Mouse (Mus musculus): ENCODE measurements at regions not wholly inside any gene's neighbourhood (a gene's known extent, or its start where the extent isn't known, plus 50 kb on each side); places are given as distances from the start of the nearest gene placed in this dataset.

- peak; percentile 29 for DNase-seq (ENCODE audit: low read depth)
Measured at GRCm38 (mm10) chr1:127011901-127012300, 181.3 kb upstream of the Nckap5 start.

DNA sequence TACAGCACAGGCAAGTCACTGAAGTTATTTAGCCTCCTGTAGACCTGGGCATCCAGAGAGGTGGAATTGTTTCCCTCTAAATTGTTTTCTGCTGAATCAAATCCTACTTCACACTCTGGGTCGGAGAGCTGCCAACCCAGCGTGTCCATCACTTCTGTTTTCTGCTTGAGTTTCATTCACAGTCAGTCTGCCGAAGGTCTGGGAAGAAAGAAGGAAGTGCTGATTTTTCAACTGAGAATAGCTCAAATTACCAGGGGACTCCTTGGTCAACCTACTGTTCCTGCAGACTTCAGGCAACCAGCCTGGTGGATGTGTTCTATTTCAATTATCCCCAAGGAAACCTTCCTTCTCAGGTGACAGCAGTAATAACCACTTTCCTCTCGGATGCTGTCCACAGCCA is 179.1 kb upstream of the Nckap5 start:
- DNase-seq (ENCODE audit: low read depth): no peak

DNA sequence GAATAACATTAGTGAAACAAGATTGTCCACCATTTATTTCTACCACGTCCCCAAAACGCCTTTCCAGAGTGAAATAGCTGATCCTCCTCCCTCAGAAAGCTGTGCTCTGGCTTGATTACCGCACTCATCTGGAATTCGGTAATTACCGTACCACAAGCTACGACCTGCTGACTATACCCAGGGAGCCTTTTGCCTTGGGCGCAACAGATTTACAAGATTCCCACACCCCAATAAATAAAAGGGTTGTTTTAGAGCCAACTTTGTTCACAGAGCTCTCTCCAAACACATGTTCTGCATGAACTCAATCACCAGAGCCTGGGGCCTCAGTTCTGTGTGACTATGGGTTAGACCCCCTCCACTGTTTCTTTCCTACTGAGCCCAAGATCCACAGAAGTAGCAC is 171.1 kb upstream of the Nckap5 start:
- no peak for DNase-seq (ENCODE audit: low read depth)

DNA sequence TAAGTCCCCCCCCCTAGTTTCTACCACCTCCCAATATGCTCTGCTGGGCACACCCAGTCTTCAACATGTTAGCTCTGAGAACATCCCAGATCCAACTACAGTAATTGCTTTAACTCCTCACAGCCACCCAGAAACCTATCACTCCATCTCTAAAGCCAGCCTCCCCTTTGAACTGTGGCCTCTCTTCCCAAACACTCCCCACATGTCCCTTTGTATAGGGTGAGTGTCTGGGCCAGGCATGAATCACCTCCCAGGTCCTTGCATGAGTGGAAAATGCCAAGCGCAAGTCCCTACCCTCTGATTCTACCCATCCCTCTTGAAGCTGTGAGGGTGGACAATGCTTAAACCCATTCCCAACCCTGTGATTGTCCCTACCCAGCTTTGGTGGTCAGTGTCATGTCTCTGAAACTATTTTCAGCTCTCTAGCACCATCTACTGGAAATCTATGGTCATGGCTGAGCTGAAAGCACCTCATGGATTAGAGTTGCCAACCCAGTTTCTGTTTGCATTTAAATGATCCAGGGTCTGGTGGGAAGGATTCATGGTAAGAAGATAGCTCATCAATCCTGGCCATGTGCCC is 162.6 kb upstream of the Nckap5 start:
- peak; percentile 42 for DNase-seq (ENCODE audit: low read depth)

DNA sequence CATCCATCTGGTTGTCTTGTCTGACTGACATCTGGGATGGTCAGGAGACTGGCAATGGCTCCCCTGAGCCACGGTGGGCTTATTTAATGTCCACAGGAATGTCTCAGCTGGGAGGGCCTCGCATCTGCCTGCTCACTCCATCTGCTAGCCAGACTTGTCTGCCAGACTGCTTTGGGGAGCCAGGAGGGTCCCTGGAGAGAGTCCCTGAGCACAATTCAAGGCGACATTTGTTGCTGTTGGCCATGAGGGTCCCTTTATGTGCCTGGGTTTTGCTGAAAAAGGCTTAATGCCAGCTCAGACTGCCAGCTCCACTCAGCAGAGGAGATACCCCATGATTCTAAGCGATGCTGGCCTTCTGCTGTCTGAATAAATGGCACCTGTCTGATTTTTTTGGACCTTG is 161.8 kb upstream of the Nckap5 start:
- no peak for DNase-seq (ENCODE audit: low read depth)

- DNase-seq (ENCODE audit: low read depth): no peak
Measured at GRCm38 (mm10) chr1:126982805-126983204, 152.2 kb upstream of the Nckap5 start.

DNA sequence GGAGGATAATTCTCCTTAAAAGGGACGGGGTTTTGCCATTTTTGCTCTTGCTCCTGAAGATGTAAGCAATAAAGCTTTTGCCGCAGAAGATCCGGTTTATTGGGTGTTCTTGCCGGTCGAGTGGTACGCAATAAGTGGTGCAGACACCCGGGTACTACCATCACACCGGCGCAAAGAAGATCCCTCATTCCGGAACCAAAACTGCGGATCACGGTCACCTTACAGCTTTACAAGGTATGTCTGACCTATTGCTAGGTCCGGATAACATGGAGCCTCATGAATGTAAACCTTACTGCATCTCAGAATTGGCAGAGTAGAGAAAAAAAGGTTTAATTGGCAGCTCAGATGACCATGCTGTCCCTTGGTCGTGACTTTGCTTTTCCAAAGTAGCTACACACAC is 149.7 kb upstream of the Nckap5 start:
- DNase-seq (ENCODE audit: low read depth): no peak

- no peak for DNase-seq (ENCODE audit: low read depth)
Measured at GRCm38 (mm10) chr1:126973871-126974270, 143.3 kb upstream of the Nckap5 start.

- no peak for DNase-seq (ENCODE audit: low read depth)
Measured at GRCm38 (mm10) chr1:126971777-126972421, 141.3 kb upstream of the Nckap5 start.

GRCm38 (mm10) chr1:126971118-126971517 is 140.5 kb upstream of the Nckap5 start:
- DNase-seq (ENCODE audit: low read depth): no peak

DNA sequence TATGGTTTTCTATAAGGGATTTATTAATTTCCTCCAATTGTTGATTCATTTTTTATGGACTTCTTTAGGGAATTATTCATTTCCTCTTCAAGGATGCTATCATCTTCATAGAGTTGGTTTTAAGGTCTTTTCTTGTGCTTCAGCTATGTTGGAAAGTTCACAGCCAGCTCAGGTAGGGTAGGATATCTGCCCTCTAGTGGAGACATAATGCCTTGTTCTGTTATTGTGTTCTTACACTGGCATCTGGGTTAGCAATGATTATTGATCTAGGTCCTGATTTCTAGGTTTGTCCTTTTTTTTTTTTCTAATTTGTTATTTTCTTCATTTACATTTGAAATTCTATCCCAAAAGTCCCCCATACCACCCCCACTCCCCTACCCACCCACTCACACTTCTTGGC is 135.8 kb upstream of the Nckap5 start:
- DNase-seq (ENCODE audit: low read depth): peak; percentile 15

DNA sequence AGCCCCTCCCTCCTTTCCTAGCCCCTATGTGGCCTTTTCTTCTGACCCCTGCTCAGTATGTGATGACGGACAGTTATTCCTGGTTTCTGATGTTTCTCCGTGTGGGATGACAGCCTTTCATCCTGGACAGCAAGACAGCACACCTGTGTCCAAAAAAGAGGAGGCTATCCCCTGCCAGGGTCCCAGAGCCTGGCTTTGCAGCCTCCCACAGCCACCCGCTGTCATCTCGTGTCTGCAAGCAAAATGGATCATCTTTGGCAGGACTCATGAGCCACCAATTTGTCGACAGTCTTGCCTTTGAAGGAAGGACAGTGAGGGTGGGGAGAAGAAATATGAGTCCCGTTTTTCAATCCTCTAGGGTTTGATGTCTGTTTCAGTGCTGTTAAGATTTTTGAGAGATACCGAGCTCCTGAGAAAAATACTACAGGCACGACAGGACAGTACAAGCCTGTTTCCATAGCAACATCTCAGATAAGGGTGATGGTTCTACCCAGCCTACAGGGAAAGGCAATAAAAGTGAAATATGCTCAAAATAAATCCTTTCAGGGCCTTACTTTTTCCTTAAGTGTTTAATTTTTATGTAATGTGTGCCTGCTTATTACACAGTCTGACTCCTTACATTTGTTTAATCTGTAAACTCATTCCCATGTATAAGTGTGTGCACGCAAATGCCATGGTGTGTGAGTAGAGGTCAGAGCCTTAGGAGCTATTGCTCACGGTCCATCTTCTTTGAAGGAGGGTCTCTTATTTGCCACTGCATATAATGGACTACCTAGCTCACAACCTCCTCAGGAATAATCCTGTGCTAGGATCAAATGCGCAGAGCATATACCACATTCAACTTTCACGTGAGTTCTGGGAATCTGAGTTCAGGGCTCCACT is 125.5 kb upstream of the Nckap5 start:
- DNase-seq (ENCODE audit: low read depth): no peak

DNA sequence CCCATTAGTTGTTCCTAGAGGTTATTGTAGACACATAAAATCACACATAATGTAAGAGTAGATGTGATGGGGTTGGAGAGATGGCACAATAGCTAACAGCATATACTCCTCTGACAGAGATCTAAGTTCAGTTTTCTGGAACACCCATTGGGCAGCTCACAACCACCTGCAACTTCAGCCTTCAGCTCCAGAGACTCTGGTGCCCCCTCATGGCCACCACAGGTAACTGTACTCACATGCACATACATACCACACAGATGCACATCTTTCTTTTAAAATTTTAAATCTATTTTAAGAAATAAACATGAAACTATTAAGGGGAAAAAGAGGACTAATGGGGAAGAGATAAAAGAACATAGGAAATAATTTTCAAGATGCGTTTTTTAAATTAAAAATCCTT is 117.3 kb upstream of the Nckap5 start:
- DNase-seq (ENCODE audit: low read depth): no peak

DNA sequence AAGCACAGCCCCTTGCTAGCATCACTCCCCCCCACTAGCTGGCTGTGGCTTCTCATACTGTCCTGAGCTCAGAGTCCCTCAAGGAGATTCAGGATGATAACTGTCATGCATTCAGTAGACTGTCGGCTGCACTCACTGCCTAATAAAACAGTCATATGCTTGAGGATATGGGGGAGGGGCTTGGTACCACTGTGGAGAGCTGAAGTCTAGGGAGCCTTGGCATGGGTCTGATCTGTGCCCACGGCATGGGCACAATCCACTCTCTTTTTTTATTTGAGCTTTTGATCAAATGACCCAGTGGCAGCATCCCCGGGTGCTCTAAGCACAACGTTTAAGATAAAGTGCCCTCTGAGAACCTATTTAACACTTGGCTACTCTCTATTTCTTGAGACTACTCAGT is 102.1 kb upstream of the Nckap5 start:
- DNase-seq (ENCODE audit: low read depth): no peak

DNA sequence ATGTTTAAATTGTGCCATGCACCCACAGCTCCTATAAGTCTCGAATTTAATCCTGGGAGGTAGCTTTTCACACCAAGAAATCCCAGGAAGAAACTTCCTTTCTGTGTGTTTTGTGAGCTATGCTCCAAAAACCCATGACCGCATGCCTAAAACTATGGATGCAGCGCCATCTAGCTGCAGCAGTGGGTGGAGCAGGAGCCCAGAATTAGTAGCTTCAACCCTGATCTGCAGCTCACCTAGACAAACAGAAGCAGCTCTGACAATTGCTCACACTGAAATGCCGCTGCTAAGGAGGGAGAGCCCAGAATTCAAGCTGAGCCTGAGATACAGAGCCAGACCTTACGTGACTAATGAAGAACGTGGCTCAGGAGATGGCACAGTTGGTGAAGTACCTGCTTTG is 101.2 kb upstream of the Nckap5 start:
- DNase-seq (ENCODE audit: low read depth): peak; percentile 47

- DNase-seq (ENCODE audit: low read depth): no peak
Measured at GRCm38 (mm10) chr1:126931093-126931492, 100.5 kb upstream of the Nckap5 start.

DNA sequence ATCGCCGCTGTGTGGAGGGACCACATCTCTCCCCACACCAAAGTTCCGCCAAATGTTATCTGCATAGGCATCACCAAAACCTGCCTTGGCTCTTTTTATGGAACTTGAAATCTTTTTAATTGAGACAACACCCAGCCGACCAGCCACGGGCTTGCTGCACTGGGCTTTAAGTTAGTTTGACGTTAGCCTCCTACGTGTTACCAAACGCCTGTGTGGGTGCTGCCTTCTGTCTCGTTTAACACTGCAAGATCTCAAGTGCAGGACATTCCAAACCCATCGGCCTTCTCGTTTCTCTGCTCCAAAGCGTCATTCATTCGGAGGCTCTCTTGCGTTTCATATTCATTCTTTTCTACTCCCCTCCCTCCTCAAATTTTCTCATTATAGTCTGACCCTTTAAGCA is 100.0 kb upstream of the Nckap5 start:
- no peak for DNase-seq (ENCODE audit: low read depth)

GRCm38 (mm10) chr1:126929666-126930065 is 99.1 kb upstream of the Nckap5 start:
- peak; percentile 12 for DNase-seq (ENCODE audit: low read depth)

DNA sequence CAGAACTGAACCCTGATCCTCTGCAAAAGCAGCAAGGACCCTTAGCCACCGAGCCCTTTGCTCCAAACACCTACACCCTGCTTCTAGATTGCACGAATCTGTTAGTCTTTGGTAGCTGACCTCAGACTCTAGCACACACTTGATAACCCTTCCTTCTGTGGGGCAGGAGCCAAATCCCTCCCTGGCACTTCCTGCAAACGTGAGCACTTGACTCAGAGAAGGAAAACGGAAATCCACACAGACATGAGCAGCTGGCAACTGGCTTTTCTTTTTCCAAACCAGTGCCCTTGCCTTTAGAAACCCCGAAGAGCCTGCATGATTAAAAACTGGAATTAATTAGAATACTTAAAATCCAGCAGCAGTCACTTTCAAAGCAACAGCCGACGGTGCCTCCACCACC is 97.6 kb upstream of the Nckap5 start:
- DNase-seq (ENCODE audit: low read depth): peak; percentile 16

GRCm38 (mm10) chr1:126925150-126926035 is 94.8 kb upstream of the Nckap5 start:
- no peak for DNase-seq (ENCODE audit: low read depth)

GRCm38 (mm10) chr1:126923981-126924380 is 93.4 kb upstream of the Nckap5 start:
- DNase-seq (ENCODE audit: low read depth): no peak

GRCm38 (mm10) chr1:126922231-126922630 is 91.6 kb upstream of the Nckap5 start:
- no peak for DNase-seq (ENCODE audit: low read depth)

Data from 416B (cell line).